Comparison of ENCODE assay signal across 7 mouse cellular contexts in genomic region chr4:33018361-33018999, GRCm38 (mm10). TPM values are rescaled to one million over a fixed set of nuclear protein-coding genes. Genes with fewer than 3 reads are reported as not detected.
DNase-seq lines count a peak whose midpoint lies in the region; ATAC-seq lines count a peak whose summit lies in the region.

No protein-coding gene starts in this region.

- no peak overlapping the region for H3K9ac ChIP-seq in midbrain, embryonic 14.5 days (replicated peaks; ENCODE audit: low read length)

- intact Hi-C loops in left cerebral cortex, postnatal 4 days (cut with DNase I) = loop anchor here (10.0 kb wide), 1 partner anchor 254 kb away; no protein-coding TSS in a partner anchor

- no peaks in the 10 kb centered on the region for H3K27me3 ChIP-seq in midbrain, embryonic 14.5 days (ENCODE audit: control insufficient read depth, insufficient read depth, low read length)

- peaks cover 34% of the 10 kb centered on the region for H3K36me3 ChIP-seq in midbrain, embryonic 14.5 days (ENCODE audit: control insufficient read depth, insufficient read depth, low read length)

- peak; percentile 93 for ATAC-seq in granulocyte monocyte progenitor cell, adult 5-6 weeks (replicated peaks; ENCODE audit: poor library complexity, severe bottlenecking)
- peak; percentile 75 for ATAC-seq in midbrain, embryonic 14.5 days (ENCODE audit: low FRiP score, low TSS enrichment)

- no peak overlapping the region for H3K27ac ChIP-seq in midbrain, embryonic 14.5 days (replicated peaks; ENCODE audit: low read depth, low read length)

- no peaks in the 10 kb centered on the region for H3K4me1 ChIP-seq in midbrain, embryonic 14.5 days (ENCODE audit: control insufficient read depth, insufficient read depth, low read length)

- H3K4me3 ChIP-seq in midbrain, embryonic 14.5 days (replicated peaks; ENCODE audit: low read depth, low read length) = no peak overlapping the region

- DNase-seq in adrenal gland, adult 8-10 months = peak; percentile 71
- peak; percentile 78 for DNase-seq in embryo, embryonic 11.5 days (ENCODE audit: low read depth, low spot score)
- DNase-seq in kidney, adult 18-20 months = peak; percentile 90
- DNase-seq in left cerebral cortex, postnatal 4 days = peak; percentile 88
- DNase-seq in midbrain, embryonic 14.5 days = peak; percentile 94
- DNase-seq in spleen, adult 12 weeks (ENCODE audit: low spot score) = peak; percentile 75

- H3K4me2 ChIP-seq in midbrain, embryonic 14.5 days (ENCODE audit: low read length) = no peak overlapping the region

- 58% methylated on average over 9 of the region's 9 CpGs for WGBS in midbrain, embryonic 14.5 days

- no peaks in the 10 kb centered on the region for H3K9me3 ChIP-seq in midbrain, embryonic 14.5 days (ENCODE audit: control insufficient read depth, low read length)

RNA-seq across cellular contexts. Expression of gene Ube2j1, which starts 12.7 kb away (rescaled TPM):
- total RNA-seq in adrenal gland, adult 8-10 months (2022) = 10 to 100 TPM; 45.2 to 68.6 (median 63.7) TPM
- 40.3 and 41.6 TPM in 2 replicates for total RNA-seq in granulocyte monocyte progenitor cell, adult 5-6 weeks (2014; fragmentation: Nextera tagmentation)
- 51.5 and 52.6 TPM in 2 replicates for total RNA-seq in granulocyte monocyte progenitor cell, adult 5-6 weeks (2017)
- 100 to 1,000 TPM; 108 to 110 TPM for total RNA-seq in left cerebral cortex, postnatal 4 days (2021)
- polyA plus RNA-seq in midbrain, embryonic 14.5 days (2014; fragmentation: Nextera tagmentation; extraction: Ambion mirVana) = 49.7 and 61.6 TPM in 2 replicates

RNA-seq across cellular contexts. Expression of gene Rragd, which starts 35.6 kb away (rescaled TPM):
- total RNA-seq in adrenal gland, adult 8-10 months (2022) = 10 to 100 TPM; 10.2 to 16.4 (median 13.9) TPM
- total RNA-seq in granulocyte monocyte progenitor cell, adult 5-6 weeks (2014; fragmentation: Nextera tagmentation) = not detected in 2 replicates
- not detected in 2 replicates for total RNA-seq in granulocyte monocyte progenitor cell, adult 5-6 weeks (2017)
- 10 to 100 TPM; 53.9 to 59.9 TPM for total RNA-seq in left cerebral cortex, postnatal 4 days (2021)
- 29.1 and 34.4 TPM in 2 replicates for polyA plus RNA-seq in midbrain, embryonic 14.5 days (2014; fragmentation: Nextera tagmentation; extraction: Ambion mirVana)

RNA-seq across cellular contexts. Expression of gene Gabrr2, which starts 44.3 kb away (rescaled TPM):
- under 1 TPM in 2 of 4 experiments, not detected in 2; 0.71 to 0.89 TPM for total RNA-seq in adrenal gland, adult 8-10 months (2022)
- total RNA-seq in granulocyte monocyte progenitor cell, adult 5-6 weeks (2014; fragmentation: Nextera tagmentation) = not detected in 2 replicates
- total RNA-seq in granulocyte monocyte progenitor cell, adult 5-6 weeks (2017) = not detected in 2 replicates
- total RNA-seq in left cerebral cortex, postnatal 4 days (2021) = under 1 TPM in 1 of 2 experiments, not detected in 1; 0.50 TPM
- 0.35 and 0.74 TPM in 2 replicates for polyA plus RNA-seq in midbrain, embryonic 14.5 days (2014; fragmentation: Nextera tagmentation; extraction: Ambion mirVana)

Comparison
In these comparisons a context has a peak if more than half of its experiments do, and no peak if none do; other contexts are left out.
1. RNA of gene Rragd, which starts 35.6 kb away (total RNA-seq): 53.9 to 59.9 TPM in left cerebral cortex, postnatal 4 days and 10.2 to 16.4 TPM in adrenal gland, adult 8-10 months; not detected in granulocyte monocyte progenitor cell, adult 5-6 weeks; every median in the first group is over 10 times any median in the second.
2. Peak in every context shown above with its lines, with median percentiles within 50 percentile points of each other: DNase-seq.